Mouse (Mus musculus) midbrain, embryonic 11.5 days (tissue): ENCODE measurements at regions not wholly inside any gene's neighbourhood (a gene's known extent, or its start where the extent isn't known, plus 50 kb on each side); places are given as distances from the start of the nearest gene placed in this dataset.

Experiments
- ATAC-seq: fragments of 200-750 bp; cut with Nextera tagmentation; 2 replicates; pipeline ENCODE4 v1.8.0; 2017; ENCODE audit warnings: moderate TSS enrichment, moderate library complexity; ENCODE audit not compliant: low FRiP score
- DNase-seq: peaks from one replicate; pipeline ENCODE4 v3.0.0; 2015; ENCODE audit warnings: low spot score; ENCODE audit errors: missing footprints
- H3K27ac ChIP-seq: fragments of 300-500 bp; sonication (generic); 2 replicates; pipeline ENCODE4 v1.5.1; 2014; ENCODE audit warnings: low read depth, low read length
- H3K27me3 ChIP-seq: fragments of 300-500 bp; sonication (generic); 2 replicates; pipeline ENCODE4 v1.6.1; 2014; ENCODE audit warnings: mild to moderate bottlenecking, low read length, moderate library complexity, mixed read lengths; ENCODE audit not compliant: control insufficient read depth, insufficient read depth
- H3K36me3 ChIP-seq: fragments of 300-500 bp; sonication (generic); 2 replicates; pipeline ENCODE4 v1.6.1; 2014; ENCODE audit warnings: mild to moderate bottlenecking, low read length, moderate library complexity, mixed read lengths; ENCODE audit not compliant: control insufficient read depth, insufficient read depth
- H3K4me1 ChIP-seq: fragments of 300-500 bp; sonication (generic); 2 replicates; pipeline ENCODE4 v1.6.1; 2014; ENCODE audit warnings: low read length; ENCODE audit not compliant: control insufficient read depth, insufficient read depth
- H3K4me2 ChIP-seq: fragments of 300-500 bp; sonication (generic); 2 replicates; pipeline ENCODE4 v1.6.1; 2014; ENCODE audit warnings: mild to moderate bottlenecking, moderate library complexity
- H3K4me3 ChIP-seq: fragments of 300-500 bp; sonication (generic); 2 replicates; pipeline ENCODE4 v1.5.1; 2014; ENCODE audit warnings: low read depth, low read length
- H3K9ac ChIP-seq: fragments of 300-500 bp; sonication (generic); 2 replicates; pipeline ENCODE4 v1.6.1; 2014; ENCODE audit warnings: low read length
- H3K9me3 ChIP-seq: fragments of 300-500 bp; sonication (generic); 2 replicates; pipeline ENCODE4 v1.6.1; 2016; ENCODE audit warnings: low read length; ENCODE audit not compliant: control insufficient read depth
- WGBS: fragments of 180-500 bp; shearing (Covaris S2); extraction: QIAGEN DNeasy Blood & Tissue Kit; methylation state at CpG from one replicate; pipeline ENCODE4 v1.1.7; 2014; 5-methylcytosine and 5-hydroxymethylcytosine counted together

DNA sequence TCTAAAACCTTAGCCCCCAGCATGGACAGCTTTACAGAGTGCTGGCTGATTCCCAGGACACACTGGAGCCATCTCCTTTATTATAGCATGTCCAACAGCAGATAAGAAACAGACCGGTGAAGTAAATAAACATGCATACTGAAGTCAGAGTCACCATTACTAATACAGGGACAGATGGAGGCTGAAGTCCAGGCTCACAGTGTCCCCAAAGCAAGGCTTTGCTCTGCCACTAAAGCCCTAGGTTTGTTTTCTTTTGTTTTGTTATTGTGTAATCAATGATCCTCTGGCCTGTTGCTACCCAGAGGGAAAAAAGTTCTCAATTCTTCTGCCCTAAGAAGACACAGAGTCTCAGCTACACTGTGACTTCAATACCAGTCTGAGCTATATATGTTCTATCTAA is 56.2 kb upstream of the Nt5e start:
- Histone ChIP-seq H3K4me3 (no peak overlapping the region), H3K4me1 (no peaks in the 10 kb centered on the region), H3K36me3 (no peaks in the 10 kb centered on the region), H3K27ac (no peak overlapping the region), H3K4me2 (no peak overlapping the region), H3K27me3 (no peaks in the 10 kb centered on the region), H3K9me3 (no peaks in the 10 kb centered on the region), H3K9ac (no peak overlapping the region)
- ATAC-seq (no peak), DNase-seq (no peak)
- 88% methylated on average over 1 of the region's 1 CpGs for WGBS

DNA sequence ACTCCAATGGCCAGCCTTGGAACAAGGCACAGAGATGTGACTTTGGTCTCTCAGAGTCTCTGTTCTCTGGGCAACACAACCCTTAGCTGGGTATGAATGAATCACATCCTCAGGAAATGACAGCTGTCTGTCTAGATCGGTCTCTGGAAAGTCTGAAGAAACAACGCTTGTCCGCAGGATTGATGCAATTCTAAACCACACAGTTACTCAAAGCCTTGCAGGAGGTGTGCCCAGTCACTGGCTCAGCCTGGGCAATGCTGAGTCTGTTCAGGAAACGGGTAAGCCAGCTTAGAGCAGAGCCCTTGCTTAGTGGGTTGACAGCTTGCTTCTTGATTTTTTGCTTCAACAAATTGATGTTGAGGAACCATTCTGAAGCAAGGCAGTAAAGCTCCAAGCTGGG is 53.7 kb upstream of the Nt5e start:
- H3K4me2 ChIP-seq, result no peak overlapping the region
- ATAC-seq (no peak), DNase-seq (no peak)
- no peak overlapping the region for H3K9ac ChIP-seq
- no peaks in the 10 kb centered on the region for H3K27me3 ChIP-seq
- no peaks in the 10 kb centered on the region for H3K36me3 ChIP-seq
- no peaks in the 10 kb centered on the region for H3K4me1 ChIP-seq
- 76% methylated on average over 4 of the region's 4 CpGs for WGBS
- no peaks in the 10 kb centered on the region for H3K9me3 ChIP-seq
- H3K4me3 ChIP-seq, result no peak overlapping the region
- no peak overlapping the region for H3K27ac ChIP-seq

DNA sequence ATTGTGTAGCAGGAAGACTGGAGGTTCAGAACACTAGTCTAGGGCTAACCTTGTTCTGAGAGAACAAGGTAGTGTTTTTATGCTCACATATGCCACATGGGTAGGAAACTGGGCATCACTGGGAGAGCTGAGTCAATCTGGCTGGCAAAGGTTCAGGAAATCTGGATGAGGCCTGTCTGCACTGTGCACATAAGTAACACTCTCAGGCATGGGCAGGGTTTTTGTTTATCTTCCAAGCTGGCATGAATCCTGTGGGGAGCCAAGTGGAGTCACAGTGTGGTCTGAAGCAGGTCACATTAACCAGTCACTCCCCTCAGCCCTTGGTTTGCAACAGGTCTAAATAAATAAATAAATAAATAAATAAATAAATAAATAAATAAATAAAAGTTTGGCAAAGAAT is 53.0 kb upstream of the Nt5e start:
- Histone ChIP-seq H3K4me1 (no peaks in the 10 kb centered on the region), H3K4me3 (no peak overlapping the region), H3K4me2 (no peak overlapping the region), H3K9ac (no peak overlapping the region), H3K9me3 (no peaks in the 10 kb centered on the region), H3K27ac (no peak overlapping the region), H3K27me3 (no peaks in the 10 kb centered on the region), H3K36me3 (no peaks in the 10 kb centered on the region)
- ATAC-seq, result no peak
- DNase-seq, result no peak

DNA sequence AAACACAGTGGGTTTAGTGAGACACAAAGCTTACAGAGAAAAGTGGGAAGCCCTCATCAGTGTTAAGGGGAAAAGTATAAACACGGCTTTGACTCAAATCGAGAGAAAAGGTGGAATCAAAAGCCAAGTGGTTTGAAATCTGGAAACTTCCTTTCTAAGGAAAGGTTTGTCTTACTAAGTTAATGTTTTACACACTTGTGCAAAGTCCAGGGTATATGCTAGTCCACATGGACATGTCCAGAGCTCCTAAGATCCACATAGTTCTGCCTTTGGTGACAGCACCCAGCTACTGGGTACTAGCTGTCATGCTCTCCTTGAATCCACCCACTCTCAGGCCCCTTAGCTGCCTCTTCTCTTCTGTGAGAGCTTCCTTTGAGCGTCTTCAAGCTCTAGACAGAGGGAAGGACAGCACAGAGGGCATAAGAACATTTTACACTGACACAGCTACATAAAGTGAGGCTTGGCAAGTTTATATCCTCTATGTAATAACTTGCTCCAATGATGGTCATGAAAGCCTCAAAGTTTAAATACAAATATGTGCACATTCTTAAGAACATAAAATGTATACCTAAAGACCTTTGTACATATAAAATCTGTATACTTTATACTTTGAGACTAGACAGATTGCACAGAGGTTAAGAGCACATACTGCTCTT is 52.2 kb upstream of the Nt5e start:
- no peak for ATAC-seq
- Histone ChIP-seq H3K27me3 (no peaks in the 10 kb centered on the region), H3K9ac (no peak overlapping the region), H3K4me1 (no peaks in the 10 kb centered on the region), H3K36me3 (no peaks in the 10 kb centered on the region), H3K9me3 (no peaks in the 10 kb centered on the region), H3K4me3 (no peak overlapping the region), H3K4me2 (no peak overlapping the region), H3K27ac (no peak overlapping the region)
- 80% methylated on average over 3 of the region's 3 CpGs for WGBS
- DNase-seq, result no peak

DNA sequence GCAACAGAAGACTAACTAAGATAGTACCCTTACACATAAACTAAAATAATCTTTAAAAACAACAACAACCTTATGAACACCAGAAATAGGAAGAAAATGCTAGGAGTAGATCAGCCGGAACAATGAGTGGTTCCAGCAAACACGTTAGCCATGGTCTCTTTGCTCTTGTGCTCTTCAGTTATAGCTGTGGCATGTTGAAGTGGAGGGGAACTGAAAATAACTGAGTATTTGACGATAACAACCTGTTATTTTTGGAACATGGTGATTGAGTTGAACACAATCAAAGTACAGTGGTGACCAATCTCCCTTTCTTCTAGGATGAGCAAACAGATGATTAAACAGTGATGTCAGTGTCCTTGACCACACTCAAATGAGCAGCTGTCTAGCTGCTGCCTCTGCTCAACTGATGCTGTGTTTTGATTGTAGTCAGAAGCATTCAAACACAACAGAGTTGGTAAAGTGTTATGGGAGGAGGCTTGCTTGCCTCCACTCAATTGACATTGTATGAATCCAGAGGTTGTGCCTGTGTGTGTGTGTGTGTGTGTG is 50.9 kb upstream of the Nt5e start:
- no peaks in the 10 kb centered on the region for H3K9me3 ChIP-seq

GRCm38 (mm10) chr9:88277031-88277430 is 50.0 kb upstream of the Nt5e start:
- Histone ChIP-seq H3K4me3 (no peak overlapping the region), H3K27ac (no peak overlapping the region), H3K4me2 (no peak overlapping the region), H3K9me3 (no peaks in the 10 kb centered on the region), H3K27me3 (no peaks in the 10 kb centered on the region), H3K36me3 (no peaks in the 10 kb centered on the region), H3K9ac (no peak overlapping the region), H3K4me1 (no peaks in the 10 kb centered on the region)
- DNase-seq (no peak), ATAC-seq (no peak)
- WGBS, result 95% methylated on average over 6 of the region's 6 CpGs

More for the DNA sequence above, 50.9 kb upstream of the Nt5e start:
- DNase-seq (no peak), ATAC-seq (no peak)
- Histone ChIP-seq H3K27me3 (no peaks in the 10 kb centered on the region), H3K4me2 (no peak overlapping the region), H3K9ac (no peak overlapping the region), H3K4me3 (no peak overlapping the region), H3K36me3 (no peaks in the 10 kb centered on the region), H3K4me1 (no peaks in the 10 kb centered on the region), H3K27ac (no peak overlapping the region)
- 87% methylated on average over 3 of the region's 3 CpGs for WGBS
